Mouse (Mus musculus): ENCODE results near the gene Med28. TPM values are rescaled to one million over a fixed set of nuclear protein-coding genes. Genes with fewer than 3 reads are reported as not detected.
A peak's percentile ranks its signal among the peaks of the same experiment; 100 is the strongest.

The Med28 gene
- total RNA-seq, 1 experiment from 2014 or later, result 100 TPM

DNA sequence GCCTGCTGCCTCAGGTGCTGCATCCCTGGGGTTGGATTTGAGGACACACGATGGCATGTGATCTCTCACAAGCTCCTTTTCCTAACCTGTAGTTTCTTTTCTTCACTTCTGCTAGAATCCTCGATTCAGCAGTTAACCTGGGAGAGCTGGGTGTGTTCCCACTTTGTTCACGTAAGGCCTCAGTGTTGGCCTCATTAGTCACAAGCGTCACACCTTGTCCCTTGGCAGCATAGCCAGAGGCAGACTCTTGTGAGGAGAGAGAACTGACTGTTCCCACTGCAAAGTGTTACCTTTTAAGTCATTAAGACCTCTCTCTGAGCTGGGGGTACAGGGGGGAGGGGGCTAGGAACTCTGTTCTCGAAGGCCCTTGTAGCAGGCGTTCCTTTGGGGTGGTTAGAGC lies 7.1 kb upstream of the Med28 start:
- no peak for DNase-seq

DNA sequence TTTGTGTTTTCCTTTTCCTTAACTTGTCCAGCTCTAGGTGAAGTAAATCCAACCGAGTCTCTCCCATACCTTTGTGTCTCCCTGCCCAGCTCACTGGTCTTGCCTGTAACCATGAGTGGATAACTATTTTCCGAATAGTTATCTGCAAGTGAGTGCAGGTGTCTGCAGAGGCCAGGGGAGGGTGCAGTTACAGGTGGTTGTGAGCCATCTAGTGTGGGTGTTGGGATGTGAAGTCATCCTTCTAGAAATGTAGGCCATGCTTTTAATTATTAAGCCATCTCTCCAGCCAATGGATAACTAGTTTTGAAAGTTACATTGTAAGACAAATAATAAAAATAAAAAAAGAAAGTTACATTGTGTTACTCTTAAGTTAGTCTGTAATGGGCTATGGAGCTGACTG lies 6.5 kb upstream of the Med28 start:
- DNase-seq, result no peak

DNA sequence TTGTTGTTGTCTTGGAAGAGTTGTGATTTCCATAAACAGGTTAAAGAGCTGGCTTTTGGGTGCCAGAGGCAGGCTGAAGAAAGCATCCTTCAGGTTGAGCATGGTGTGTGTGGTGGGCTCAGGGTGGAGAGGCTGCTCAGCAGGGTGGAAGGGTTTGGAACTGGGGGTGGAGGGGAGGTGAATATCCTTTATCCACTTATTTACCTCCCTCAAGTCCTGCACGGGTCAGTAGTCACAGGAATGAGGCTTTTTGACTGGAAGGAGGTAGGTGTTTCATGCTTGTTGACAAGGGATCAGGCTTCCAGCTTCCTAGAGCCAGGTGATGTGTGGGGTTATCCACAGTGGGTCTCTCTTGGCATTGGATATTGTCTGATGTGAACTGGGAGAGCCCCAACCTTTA lies 5.4 kb upstream of the Med28 start:
- no peak for DNase-seq

DNA sequence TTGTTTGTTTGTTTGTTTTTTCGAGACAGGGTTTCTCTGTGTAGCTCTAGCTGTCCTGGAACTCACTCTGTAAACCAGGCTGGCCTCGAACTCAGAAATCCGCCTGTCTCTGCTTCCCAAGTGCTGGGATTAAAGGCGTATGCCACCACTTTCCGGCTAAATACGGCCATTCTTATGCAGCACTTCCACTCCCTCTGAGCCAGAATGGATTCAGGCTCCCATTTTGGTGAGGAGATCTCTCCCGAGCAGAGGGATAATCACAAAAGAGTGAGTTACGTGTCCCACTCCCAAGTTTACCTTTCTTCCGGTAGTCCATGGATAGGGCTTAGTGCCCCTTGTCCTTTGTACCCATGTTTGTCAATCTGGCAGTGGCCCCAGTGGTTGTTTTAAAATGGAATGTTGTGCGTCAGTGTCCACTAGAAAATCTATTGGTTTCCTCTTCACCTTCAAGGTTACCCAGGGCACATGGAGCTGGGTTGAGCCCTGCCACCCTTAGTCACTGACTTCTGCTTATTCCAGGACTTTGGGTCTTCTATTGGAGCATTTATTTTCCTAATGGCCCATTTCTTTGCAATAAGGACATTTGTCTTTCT lies 4.8 kb upstream of the Med28 start:
- DNase-seq, result no peak

DNA sequence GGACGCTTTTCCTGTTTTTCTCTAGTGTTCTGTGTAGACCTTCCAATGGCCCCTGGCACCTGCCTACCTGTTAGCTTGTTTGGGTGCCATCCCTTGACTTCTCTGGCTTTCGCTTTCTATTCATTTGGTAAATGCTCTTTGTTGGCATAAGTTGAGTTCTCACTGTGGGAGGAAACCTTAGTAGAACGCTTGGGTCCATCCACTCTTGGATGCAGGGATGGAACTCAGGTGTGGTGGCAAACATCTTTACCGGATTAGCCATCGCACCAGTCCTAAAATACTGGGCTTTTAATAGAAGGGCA lies 731 bp downstream of the Med28 start:
- DNase-seq, result no peak

DNA sequence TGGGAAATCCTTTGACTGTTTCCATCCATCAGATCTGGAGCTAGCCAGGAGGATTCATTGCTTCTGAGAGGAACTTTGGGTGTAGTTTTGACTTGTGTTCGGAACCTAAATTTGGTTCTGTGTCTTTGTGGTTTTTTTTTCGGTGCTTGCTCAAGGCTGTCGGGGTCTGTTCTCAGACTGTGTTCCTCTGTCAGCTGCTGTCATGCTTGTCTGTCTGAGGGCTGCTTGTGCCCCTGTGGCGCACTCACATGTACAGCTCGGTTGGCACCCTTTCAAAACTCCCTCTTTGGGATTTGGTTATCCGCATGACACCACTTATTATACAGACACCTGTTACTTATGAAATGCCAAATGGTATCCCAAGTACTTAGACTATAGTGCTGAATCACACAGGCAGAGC lies 1.6 kb downstream of the Med28 start:
- DNase-seq, result no peak

DNA sequence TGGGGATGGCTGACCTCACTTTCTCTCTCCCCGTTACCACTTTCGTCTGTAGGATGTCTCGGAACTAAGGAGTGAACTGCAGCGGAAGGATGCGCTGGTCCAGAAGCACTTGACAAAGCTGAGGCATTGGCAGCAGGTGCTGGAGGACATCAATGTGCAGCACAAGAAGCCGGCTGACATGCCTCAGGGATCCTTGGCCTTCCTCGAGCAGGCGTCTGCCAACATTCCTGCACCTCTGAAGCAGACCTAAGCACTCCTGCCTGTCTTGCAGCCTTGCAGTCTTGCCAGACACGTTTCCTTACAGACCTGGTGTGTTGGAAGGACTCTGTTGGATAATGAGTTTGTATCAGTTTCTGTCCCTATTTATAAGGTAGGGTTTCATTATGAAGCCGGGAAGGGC lies 5.1 kb downstream of the Med28 start:
- no peak for DNase-seq

DNA sequence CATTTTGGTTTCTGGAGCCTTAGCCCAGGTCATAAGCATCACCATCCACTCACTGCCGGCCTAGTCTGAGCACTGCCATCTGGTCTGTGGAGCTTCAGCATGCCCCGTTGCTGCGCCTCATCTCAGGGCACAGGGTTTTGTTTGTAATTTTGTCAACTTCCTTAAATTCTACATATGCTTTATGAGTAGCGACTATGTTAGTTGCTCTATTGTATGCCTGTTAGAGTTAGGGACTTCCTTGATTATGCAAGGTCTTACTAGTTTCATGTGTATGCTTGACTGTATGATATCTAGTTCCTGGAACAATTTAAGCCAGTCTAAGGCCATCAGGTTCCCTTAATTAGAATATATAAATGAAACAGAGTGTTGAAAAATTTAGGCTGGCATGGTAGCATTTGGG lies 6.3 kb downstream of the Med28 start:
- DNase-seq, result no peak

DNA sequence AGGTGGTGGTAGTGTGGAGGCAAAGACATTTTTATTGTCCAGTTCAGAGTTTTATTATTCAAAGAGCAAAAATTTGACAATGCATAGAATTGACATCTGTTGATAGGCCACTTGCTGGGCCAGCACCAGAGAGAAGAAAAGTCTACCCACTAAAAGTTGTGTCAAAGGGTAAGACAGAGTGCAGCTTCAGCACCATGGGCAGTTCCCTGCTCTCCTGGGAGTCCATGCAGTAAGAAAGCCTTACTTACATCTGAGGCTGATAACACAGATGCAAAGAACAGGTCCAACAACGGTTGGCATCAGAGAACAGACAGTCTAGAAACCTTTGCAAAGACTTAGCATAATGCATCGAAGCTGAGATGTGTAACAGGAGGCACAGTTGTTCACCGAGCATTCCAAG lies 9.7 kb downstream of the Med28 start:
- peak; percentile 47 for DNase-seq

DNA sequence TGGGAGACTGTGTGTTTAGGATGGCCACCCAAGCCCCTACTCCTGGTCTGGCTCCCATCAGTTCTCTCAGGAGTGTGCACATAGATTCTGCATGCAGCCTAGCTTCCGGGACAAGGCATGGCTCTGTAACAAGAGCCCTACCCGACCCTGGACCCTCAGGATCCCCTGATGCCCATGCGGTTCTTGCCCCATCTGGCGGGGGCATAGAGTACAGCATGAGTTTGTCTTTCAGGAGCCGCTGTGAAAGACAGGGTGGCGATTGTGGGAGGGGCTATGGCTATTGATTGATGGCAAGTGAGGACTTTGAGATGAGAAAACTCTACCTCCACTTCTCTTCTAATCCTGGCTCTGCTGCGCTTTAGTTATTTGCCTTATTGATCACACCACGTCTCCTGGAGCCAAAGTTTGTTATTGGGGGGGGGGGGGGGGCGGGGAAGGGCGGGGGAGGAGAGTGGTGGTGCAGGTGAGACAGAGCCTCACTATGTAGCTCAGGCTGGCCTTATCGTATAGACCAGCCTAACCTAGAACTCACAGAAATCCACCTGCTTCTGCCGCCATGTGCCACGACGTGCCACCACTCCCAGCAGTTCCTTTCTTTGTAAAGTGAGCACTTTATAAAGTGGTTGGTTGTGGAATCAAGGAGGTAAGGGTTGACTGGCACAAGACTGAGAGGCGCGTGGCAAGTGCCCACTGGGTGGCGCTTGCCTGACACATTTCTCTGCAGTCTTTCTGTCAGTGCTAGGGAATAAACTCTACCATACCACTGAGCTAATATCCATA lies 14.5 kb downstream of the Med28 start:
- DNase-seq, result peak; percentile 56

DNA sequence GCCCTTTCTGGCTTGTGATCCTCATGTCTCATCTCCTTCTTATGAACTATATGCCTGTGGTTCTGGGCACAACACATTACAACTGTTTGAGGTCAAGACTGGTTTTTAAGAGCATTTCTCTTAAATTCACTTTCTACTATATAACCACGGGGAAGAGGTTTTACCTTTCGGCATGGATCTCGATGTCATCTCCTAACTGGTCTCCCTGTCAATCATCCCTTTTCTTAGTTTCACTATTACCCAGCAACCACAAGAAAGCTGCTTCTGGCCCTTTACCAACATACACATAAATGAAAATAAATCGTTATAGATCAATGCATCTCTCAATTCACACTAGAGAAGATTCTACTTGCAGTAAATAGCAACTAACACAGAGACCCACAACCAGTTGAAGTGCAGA lies 15.1 kb downstream of the Med28 start:
- DNase-seq, result no peak

DNA sequence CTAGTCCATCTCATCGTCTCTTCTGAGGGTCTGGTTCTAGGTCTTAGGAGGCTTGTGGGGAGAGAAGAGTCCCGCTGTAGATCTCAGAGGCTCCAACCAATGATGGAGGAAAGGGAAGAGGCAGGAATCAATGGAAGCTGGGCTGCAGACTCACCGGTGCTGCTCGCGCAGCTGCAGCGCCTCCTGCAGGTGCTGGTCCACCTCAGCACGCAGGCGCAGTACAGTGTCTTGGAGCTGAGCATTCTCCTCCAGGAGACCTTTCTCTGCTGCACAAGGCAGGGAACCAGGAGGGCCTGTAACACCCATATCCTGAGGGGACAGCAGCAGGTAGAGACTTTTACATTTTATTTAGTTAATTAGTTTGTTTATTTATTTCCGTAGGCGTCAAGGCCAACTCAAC lies 19.5 kb downstream of the Med28 start:
- no peak for DNase-seq

DNA sequence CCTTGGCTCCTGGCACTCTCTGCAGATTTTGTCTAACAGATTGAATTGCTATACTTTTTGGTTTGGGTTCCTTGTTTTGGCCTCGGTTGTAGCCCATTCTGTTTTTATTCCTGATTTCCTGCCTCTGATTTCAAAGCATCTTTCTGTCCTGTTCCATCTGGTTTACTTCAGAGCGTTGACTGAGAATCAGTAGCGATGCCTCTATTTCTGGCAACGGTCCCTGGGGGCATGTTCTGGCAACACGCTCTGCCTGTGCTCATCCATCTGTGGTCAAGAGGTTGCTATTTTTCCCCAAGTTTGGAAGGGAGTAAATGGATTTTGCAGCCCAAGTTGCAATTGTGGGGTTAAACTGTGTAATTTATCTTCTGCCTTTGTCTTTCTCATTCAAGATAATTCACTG lies 23.3 kb downstream of the Med28 start:
- DNase-seq, result peak; percentile 18

DNA sequence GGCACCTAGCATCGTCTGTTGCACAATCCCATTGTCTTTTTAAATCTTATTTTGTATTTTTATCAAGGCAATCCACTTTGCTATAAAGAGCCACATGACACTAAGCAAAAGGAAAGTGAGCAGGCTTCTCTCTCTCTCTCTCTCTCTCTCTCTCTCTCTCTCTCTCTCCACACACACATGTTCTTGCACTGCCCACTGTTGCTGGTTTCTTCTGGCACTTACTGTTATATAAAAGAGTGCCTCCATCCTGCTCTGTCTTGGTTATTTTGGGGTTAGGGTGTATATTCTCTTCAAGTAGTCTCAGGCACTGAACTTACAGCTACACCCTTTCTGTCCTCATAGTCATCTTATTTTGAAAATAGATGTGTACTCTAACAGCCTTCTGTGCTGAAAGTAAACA lies 29.6 kb downstream of the Med28 start:
- no peak for DNase-seq

DNA sequence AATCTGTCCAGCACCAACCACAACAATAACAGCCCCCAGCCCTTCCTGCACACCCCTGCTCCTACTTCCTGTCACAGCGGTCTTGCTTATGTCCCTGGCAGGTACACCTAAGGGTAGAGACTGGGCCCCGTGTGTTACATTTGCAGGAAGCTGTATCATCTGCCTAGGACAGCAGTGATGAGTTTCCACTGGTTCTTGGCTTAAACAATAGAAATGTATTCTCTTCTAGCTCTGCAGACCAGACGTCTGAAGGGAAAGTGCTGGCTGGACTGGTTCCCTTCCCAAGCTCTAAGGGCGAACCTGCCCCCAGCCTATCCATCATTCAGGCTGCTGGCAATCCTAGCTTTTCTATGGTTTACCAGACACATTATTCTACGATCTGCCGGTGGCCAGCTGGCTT lies 44.0 kb downstream of the Med28 start:
- DNase-seq, result no peak

DNA sequence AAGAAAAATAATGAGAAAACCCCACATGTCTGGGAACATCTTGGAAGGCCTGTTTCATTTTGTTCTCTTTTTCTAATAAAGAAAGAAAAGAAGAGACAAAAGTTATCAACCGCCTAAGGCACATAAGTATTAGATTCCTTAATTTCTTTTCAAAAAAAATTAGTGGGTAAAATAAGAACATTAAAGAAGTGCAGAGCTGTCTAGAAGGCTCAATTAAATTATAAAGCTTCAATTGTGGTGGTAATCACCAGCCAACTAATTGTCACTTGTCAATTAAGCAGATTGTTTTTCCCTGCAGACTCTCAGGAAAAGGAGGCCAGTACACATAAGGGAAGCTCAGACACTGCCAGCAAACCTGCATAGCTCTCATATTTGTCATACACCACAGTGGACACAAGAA lies 45.8 kb downstream of the Med28 start:
- no peak for DNase-seq

DNA sequence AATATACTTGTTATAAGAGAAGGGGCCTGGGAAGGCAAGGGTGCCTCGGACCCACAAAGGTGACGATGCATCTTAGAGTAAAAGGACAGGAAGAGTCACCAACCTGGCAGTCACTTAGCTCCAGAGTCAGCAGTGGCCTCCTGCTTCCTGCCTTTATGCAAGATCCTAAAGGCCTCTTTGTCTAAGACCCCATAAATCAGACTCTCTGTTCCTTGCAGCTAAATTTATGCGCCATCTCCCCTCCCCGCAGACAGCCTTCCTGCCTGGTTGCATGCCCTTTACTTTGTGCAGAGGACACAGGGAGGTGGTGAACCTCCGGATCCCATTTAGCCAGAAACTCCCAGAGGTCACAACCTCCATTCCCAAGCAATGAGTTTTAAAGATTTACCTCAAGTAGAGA lies 52.8 kb downstream of the Med28 start:
- DNase-seq, result no peak

DNA sequence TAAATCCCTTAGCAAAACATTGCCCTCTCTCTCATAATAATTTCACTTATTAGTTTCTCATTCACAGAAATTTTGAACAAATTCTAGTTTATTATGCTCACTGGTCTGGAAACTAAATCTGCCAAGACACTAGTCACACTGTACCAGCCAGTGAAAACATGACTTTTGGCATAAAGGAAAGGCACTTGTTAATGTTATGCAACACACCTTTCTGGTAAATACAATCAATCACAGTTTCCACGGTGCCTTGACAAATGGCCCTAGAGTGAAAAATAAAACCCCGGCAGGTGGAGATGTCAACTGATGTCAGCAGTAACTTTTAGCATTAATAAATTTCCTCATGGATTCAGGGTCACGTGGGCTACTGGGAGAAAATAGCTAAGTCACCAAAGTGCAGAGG lies 56.7 kb downstream of the Med28 start:
- no peak for DNase-seq

DNA sequence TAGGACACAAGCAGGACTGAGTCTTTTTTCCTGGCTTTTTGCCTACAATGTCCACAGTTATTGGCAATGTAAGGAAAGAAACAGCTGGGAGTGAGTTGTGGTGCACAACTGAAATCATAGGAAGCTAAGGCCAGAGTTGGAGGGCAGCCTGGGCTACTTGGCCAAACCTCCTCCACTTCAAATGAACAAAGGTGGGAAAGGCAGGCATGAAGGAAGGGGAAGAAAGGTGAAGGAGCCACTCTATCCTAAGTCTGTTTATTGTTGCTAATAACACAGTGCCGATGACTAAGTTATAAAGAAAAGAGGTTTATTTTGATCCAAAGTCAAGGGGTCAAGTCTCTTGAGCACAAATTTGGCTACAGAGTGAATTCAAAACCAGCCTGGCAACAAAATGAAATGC lies 57.3 kb downstream of the Med28 start:
- DNase-seq, result no peak

Other genes with a start within 250 kb of the Med28 start
- 121 and 129 TPM in 2 replicates for gene Qdpr, start 70.0 kb upstream of the Med28 start, total RNA-seq (2021)
- gene Clrn2, start 66.5 kb upstream of the Med28 start, total RNA-seq (2021), result not detected in 2 replicates
- gene Lap3, start 26.9 kb upstream of the Med28 start, total RNA-seq (2021), result 54.5 and 61.8 TPM in 2 replicates
- gene Fam184b, start 119.4 kb downstream of the Med28 start, total RNA-seq (2021), result 0.29 and 0.30 TPM in 2 replicates
- 3.4 and 4.7 TPM in 2 replicates for gene Ncapg, start 149.7 kb downstream of the Med28 start, total RNA-seq (2021)

All from adrenal gland, postnatal 25 days (tissue).